Mouse (Mus musculus) spleen, adult 2 months (tissue): ENCODE measurements around the gene Limch1. TPM values are rescaled to one million over a fixed set of nuclear protein-coding genes. Genes with fewer than 3 reads are reported as not detected.

ENCODE experiments used
- DNase-seq, 2 experiments: peaks; one replicate each; pipeline versions ENCODE4 v3.0.0 to v3.0.0-alpha.2; 2012 to 2021; ENCODE audit warnings: low spot score in 2 of 2, low read depth in 1 of 2
- H3K27ac ChIP-seq: fragments of 200-500 bp; 2 replicates; pipeline ENCODE4 v1.5.1; 2012; ENCODE audit warnings: low read length, inconsistent platforms; ENCODE audit not compliant: insufficient read depth
- H3K27me3 ChIP-seq: fragments of 200-500 bp; 2 replicates; pipeline ENCODE4 v1.6.1; 2012; ENCODE audit warnings: mild to moderate bottlenecking, moderate library complexity, low read length, inconsistent platforms; ENCODE audit not compliant: control insufficient read depth, insufficient read depth
- H3K36me3 ChIP-seq: fragments of 200-500 bp; 2 replicates; pipeline ENCODE4 v1.6.1; 2012; ENCODE audit warnings: mild to moderate bottlenecking, low read length, inconsistent platforms; ENCODE audit not compliant: control insufficient read depth, insufficient read depth
- H3K4me1 ChIP-seq: fragments of 200-500 bp; 2 replicates; pipeline ENCODE4 v1.6.1; 2011; ENCODE audit warnings: inconsistent platforms; ENCODE audit not compliant: control insufficient read depth, insufficient read depth, insufficient read length
- H3K4me3 ChIP-seq: fragments of 200-500 bp; 2 replicates; pipeline ENCODE4 v1.5.1; 2011; ENCODE audit warnings: mild to moderate bottlenecking, inconsistent platforms; ENCODE audit not compliant: insufficient read depth, insufficient read length; ENCODE audit errors: extremely low read depth
- CTCF ChIP-seq: fragments of 200-500 bp; IDR thresholded peaks from 2 replicates; pipeline ENCODE4 v1.5.1; 2011; ENCODE audit warnings: mild to moderate bottlenecking, inconsistent platforms; ENCODE audit not compliant: insufficient read depth, insufficient read length, insufficient replicate concordance; ENCODE audit errors: extremely low read depth
- POLR2A ChIP-seq: fragments of 200-500 bp; IDR thresholded peaks from 2 replicates; pipeline ENCODE4 v1.6.1; 2011; ENCODE audit warnings: low read depth, low read length, inconsistent platforms
- WGBS: fragments of 180-500 bp; shearing (Covaris S2); methylation state at CpG from one replicate; pipeline ENCODE4 v1.1.7; 2018; 5-methylcytosine and 5-hydroxymethylcytosine counted together
- polyA plus RNA-seq: library from polyadenylated mRNA; depleted of rRNA; stranded (reverse); fragments of >200 nt; gene quantifications from 2 replicates; pipeline ENCODE4 v1.2.3, GENCODE M21; 2012

The Limch1 gene
- polyA plus RNA-seq, 1 experiment: 7.1 TPM

- H3K27me3 ChIP-seq: no peaks in the 10 kb centered on the region
- H3K4me1 ChIP-seq: no peaks in the 10 kb centered on the region
- no peak overlapping the region for H3K27ac ChIP-seq
- 58% methylated on average over 17 of the region's 17 CpGs for WGBS
- H3K4me3 ChIP-seq: no peak overlapping the region
- DNase-seq: no peak
- TF ChIP-seq POLR2A (no peak), CTCF (no peak)
- no peaks in the 10 kb centered on the region for H3K36me3 ChIP-seq
These were observed 115.8 kb downstream of the Limch1 start for GRCm38 (mm10) chr5:66861232-66862035.

DNA sequence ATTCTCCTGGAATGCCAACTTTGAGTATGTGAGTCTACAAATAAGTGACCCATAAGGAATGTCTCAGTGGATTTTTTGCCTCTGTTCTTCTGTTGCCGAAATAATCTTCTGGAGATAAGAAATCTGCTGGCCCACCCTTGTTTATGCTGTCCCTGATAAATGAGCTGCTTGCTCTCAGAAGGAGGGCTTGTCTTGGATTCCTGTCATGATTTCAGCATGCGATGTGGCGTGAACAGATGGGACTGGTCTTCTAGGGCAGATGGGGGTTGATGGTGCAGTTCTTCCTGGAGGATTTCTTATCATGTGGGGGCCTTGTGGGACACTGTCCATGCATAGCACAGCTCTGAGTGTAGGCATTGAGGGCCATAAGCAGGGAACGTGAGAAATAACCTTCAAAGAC, 116.5 kb downstream of the Limch1 start:
- no peak overlapping the region for H3K27ac ChIP-seq
- DNase-seq: no peak
- WGBS: 92% methylated on average over 4 of the region's 4 CpGs
- no peak overlapping the region for H3K4me3 ChIP-seq
- TF ChIP-seq CTCF: no peak
- no peak for TF ChIP-seq POLR2A
- H3K4me1 ChIP-seq: no peaks in the 10 kb centered on the region
- H3K27me3 ChIP-seq: no peaks in the 10 kb centered on the region
- H3K36me3 ChIP-seq: no peaks in the 10 kb centered on the region

- DNase-seq: no peak
- WGBS: 86% methylated on average over 5 of the region's 5 CpGs
- H3K36me3 ChIP-seq: no peaks in the 10 kb centered on the region
- no peak overlapping the region for H3K4me3 ChIP-seq
- H3K27me3 ChIP-seq: no peaks in the 10 kb centered on the region
- H3K4me1 ChIP-seq: no peaks in the 10 kb centered on the region
- TF ChIP-seq POLR2A (no peak), CTCF (no peak)
- no peak overlapping the region for H3K27ac ChIP-seq
These were observed 119.6 kb downstream of the Limch1 start for GRCm38 (mm10) chr5:66865229-66865628.

DNA sequence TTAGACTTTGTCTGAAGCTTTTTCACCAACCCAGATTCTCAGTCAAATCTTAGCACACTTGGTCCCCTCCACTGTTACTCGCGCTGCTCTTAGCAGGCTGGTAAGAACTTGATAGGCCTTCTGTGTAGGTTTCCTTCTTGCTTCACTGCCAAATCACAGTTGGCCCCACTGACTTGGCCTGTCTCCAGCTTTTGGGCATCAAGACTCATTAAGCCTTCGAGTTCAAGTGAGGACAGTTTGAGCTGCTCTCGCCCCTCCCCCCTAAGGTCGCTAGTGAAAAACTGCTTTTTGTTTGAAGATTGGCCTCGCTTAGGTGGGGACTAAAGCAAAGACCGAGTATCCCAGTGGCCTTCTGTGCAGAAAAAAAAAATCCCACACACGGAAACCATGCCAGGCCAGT, 120.4 kb downstream of the Limch1 start:
- no peak for TF ChIP-seq CTCF
- Histone ChIP-seq H3K4me1 (no peaks in the 10 kb centered on the region), H3K27ac (no peak overlapping the region), H3K36me3 (no peaks in the 10 kb centered on the region), H3K27me3 (no peaks in the 10 kb centered on the region), H3K4me3 (no peak overlapping the region)
- DNase-seq: no peak
- 85% methylated on average over 8 of the region's 8 CpGs for WGBS

DNA sequence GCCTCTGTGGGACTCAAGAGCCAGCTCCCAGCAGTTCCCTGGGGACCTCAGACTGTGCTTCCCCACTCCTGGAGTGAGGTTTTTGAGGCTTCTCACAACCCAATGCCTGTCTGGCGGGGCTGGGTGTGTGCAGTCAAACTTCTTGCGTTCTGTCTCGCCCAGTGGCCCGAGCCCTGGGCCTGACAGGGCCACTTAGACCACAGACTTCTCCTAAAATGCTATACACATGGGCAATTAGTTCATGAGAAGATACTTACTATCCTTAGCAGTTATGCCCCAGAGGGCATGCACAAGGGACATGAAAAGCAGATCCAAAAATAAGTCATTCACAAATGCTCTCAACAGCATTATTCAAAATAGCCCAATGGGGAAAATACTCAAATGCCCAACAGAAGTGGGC, 123.9 kb downstream of the Limch1 start:
- Histone ChIP-seq H3K4me1 (no peaks in the 10 kb centered on the region), H3K4me3 (no peak overlapping the region), H3K36me3 (no peaks in the 10 kb centered on the region), H3K27me3 (no peaks in the 10 kb centered on the region), H3K27ac (no peak overlapping the region)
- no peak for TF ChIP-seq POLR2A
- WGBS: 72% methylated on average over 4 of the region's 4 CpGs
- DNase-seq: no peak

- no peak for DNase-seq
- no peaks in the 10 kb centered on the region for H3K4me1 ChIP-seq
- H3K4me3 ChIP-seq: no peak overlapping the region
- no peaks in the 10 kb centered on the region for H3K27me3 ChIP-seq
- no peak overlapping the region for H3K27ac ChIP-seq
- no peak for TF ChIP-seq POLR2A
- no peak for TF ChIP-seq CTCF
- WGBS: 38% methylated on average over 11 of the region's 11 CpGs
- no peaks in the 10 kb centered on the region for H3K36me3 ChIP-seq
These were observed 126.0 kb downstream of the Limch1 start for GRCm38 (mm10) chr5:66871521-66872050.

DNA sequence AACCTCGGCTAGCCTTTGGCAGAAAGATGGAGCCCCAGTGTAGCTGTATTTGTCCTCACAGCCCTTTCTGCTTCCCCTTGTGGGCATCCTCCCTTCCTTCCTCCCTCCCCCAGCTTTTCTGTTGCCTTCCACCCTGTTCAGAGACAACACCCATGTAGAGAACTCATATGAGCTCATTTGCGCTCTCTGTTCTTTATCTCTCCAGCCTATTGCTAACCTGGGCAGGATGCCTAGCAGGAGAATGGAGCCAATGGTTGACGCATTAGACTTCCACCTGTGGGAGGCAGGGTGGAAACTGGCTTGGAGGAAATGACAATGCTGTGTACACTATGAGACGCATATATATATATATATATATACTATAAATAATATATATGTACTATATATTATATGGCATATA, 126.4 kb downstream of the Limch1 start:
- Histone ChIP-seq H3K4me3 (no peak overlapping the region), H3K27me3 (no peaks in the 10 kb centered on the region), H3K4me1 (no peaks in the 10 kb centered on the region), H3K27ac (no peak overlapping the region), H3K36me3 (no peaks in the 10 kb centered on the region)
- 76% methylated on average over 4 of the region's 4 CpGs for WGBS
- no peak for TF ChIP-seq POLR2A
- TF ChIP-seq CTCF: no peak
- no peak for DNase-seq
